Mouse (Mus musculus): ENCODE measurements around the gene Ddx17. TPM values are rescaled to one million over a fixed set of nuclear protein-coding genes. Genes with fewer than 3 reads are reported as not detected.
A peak's percentile ranks its signal among the peaks of the same experiment; 100 is the strongest.

The Ddx17 gene
- total RNA-seq, 2 experiments from 2014 or later, result 322 to 329 TPM

DNA sequence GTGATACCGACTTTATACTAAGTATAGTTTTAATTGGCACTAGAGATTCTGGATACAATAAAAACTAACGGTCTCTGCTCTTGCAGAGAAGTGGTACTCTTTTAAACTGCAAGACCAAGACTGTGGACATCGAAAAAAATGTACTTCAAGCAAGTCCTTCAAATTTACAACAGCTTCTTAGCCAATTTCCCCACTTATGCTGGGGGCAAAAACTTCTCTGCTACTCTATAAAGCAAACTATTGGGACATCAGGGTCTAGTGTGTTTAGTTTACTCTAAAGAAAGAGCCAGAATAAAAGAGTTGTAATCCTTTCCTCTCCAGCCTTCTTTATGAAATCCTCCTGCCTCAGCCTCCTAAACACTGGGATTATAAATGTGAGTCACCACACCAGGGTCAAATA is 2.6 kb downstream of the Ddx17 start:
- DNase-seq (ENCODE audit: low spot score in 2 of 2), result no peak
- Histone ChIP-seq H3K27ac (no peak overlapping the region; the same call in 1 of the 2 replicates), H3K4me3 (peak overlapping the region; percentile 88)
- no peak for TF ChIP-seq CTCF (conservative IDR thresholded peaks at IDR 0.05)

DNA sequence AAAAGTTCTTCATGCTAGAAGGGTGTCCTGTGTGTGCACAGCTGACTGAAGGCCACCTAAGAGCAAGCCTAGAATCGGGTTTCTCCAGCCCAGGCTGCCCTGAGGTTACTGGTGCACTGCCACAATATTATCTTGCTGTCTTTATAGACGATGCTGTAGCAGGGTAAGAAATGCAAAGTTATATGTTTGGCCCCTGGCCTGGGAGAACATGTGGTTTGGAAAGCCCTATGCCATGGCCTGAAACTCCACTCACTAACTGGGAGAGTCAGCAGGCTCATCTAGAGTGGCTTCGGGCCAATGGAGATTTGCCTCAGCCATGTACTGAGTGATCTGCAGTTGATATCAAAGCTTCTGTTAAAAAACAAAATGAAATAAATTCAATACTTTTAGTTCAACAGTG is 12.7 kb downstream of the Ddx17 start:
- Histone ChIP-seq H3K4me3 (no peak overlapping the region), H3K27ac (no peak overlapping the region)
- no peak for DNase-seq (ENCODE audit: low spot score in 2 of 2)
- no peak for TF ChIP-seq CTCF (conservative IDR thresholded peaks at IDR 0.05)

DNA sequence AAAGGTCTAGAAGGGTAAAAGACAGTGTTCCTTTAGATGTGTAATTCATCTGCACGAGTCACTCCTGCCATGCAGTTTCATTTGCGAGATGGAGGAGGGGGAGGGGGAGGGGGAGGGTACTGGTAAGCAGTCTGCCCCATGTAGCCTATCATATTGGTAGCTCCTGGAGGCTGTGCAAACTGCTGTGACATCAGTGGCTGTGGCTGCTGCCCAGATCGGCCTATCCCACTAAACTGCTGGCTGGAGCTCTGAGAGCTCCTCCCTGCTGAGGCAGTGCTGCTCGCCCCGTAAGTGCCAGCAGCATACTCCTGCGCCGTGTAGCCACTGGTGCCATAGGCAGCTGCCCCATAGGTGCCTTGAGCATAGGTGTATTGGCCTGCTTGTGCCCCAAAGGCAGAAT is 16.6 kb downstream of the Ddx17 start:
- H3K4me3 ChIP-seq, result no peak overlapping the region
- DNase-seq (ENCODE audit: low spot score in 2 of 2), result no peak
- H3K27ac ChIP-seq, result no peak overlapping the region
- no peak for TF ChIP-seq CTCF (conservative IDR thresholded peaks at IDR 0.05)

DNA sequence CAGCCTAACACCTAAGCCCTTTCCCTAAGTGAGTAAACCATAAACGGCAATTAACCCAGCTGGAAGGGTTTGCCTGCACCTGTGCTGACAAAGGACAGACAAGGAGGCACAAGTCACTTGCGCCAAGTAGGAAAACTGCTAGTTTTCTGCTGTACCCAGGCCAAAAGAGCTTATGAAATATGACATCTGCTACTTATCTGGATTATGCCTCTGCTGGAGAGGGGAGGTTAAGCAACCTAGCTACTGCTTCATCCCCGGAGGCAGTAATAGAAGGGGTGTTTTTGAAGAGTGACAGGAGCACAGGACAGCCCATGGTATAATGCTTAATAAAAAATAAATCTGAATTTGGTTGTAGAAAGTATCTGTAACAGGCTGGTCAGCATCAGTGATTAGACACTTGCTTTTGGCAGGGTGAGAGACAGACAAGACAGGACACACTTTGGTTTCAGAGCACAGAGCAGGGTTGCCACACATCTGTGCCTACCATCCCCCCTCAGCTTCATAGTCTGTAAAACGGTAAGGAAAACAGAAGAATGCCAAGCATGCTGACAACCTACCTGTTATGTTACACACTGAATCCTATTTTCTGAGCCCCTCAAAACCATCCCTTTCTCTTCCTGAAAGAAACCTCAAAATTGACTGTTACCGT is 18.4 kb downstream of the Ddx17 start:
- no peak overlapping the region for H3K4me3 ChIP-seq
- H3K27ac ChIP-seq, result no peak overlapping the region; the same call in 1 of the 2 replicates
- no peak for DNase-seq (ENCODE audit: low spot score in 2 of 2)
- peak; percentile 55 for TF ChIP-seq CTCF (conservative IDR thresholded peaks at IDR 0.05)

DNA sequence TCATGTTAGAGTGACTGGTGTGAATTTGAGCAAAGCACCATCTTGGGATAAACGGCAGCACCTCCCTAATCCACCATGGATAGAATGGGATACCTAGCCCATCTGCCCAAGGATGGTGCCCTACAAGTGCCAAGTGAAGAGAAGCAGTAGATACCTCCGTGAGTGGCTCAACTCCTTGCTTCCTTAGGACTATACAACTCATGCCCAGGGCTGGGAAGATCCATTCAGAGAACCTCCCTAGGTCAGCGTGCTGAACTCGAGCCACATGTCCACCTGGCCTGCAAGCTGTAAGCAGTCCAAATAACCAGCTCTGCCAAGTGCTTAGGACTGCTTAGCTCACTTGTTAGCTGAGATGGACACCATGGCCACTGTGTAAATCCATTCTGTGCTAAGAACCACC is 19.3 kb downstream of the Ddx17 start:
- no peak for DNase-seq (ENCODE audit: low spot score in 2 of 2)
- Histone ChIP-seq H3K27ac (no peak overlapping the region), H3K4me3 (no peak overlapping the region)
- TF ChIP-seq CTCF (conservative IDR thresholded peaks at IDR 0.05), result no peak

GRCm38 (mm10) chr15:79525979-79526768 is 20.4 kb downstream of the Ddx17 start:
- Histone ChIP-seq H3K4me3 (no peak overlapping the region), H3K27ac (no peak overlapping the region)
- no peak for DNase-seq (ENCODE audit: low spot score in 2 of 2)
- no peak for TF ChIP-seq CTCF (conservative IDR thresholded peaks at IDR 0.05)

GRCm38 (mm10) chr15:79525564-79525963 is 21.0 kb downstream of the Ddx17 start:
- H3K27ac ChIP-seq, result no peak overlapping the region
- no peak overlapping the region for H3K4me3 ChIP-seq
- DNase-seq (ENCODE audit: low spot score in 2 of 2), result no peak
- no peak for TF ChIP-seq CTCF (conservative IDR thresholded peaks at IDR 0.05)

GRCm38 (mm10) chr15:79519400-79520220 is 26.9 kb downstream of the Ddx17 start:
- H3K4me3 ChIP-seq, result no peak overlapping the region
- no peak for TF ChIP-seq CTCF (conservative IDR thresholded peaks at IDR 0.05)
- DNase-seq (ENCODE audit: low spot score in 2 of 2), result no peak
- no peak overlapping the region for H3K27ac ChIP-seq

- TF ChIP-seq CTCF (conservative IDR thresholded peaks at IDR 0.05), result no peak
- Histone ChIP-seq H3K27ac (no peak overlapping the region), H3K4me3 (no peak overlapping the region)
- no peak for DNase-seq (ENCODE audit: low spot score in 2 of 2)
Observed at GRCm38 (mm10) chr15:79518571-79518970, 28.0 kb downstream of the Ddx17 start.

DNA sequence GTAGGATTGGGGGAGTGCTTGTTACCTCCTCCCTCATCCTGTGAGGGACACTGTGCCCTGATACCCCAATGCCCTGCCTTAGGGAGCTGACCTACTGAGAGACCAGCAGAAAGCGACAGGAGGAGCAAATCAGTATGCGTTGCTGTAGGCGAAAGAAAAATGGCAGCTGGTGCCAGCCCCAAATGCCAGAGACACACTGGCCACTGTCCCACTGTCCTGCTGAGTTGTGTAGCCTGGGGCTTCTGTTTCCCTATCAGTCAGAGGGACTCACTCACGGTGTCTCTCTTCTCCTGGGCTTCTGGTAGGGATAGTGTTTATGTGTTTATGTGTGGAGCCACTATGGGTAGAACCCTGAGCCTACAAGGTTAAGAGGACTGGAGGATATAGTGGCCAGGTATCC is 28.8 kb downstream of the Ddx17 start:
- no peak for DNase-seq (ENCODE audit: low spot score in 2 of 2)
- Histone ChIP-seq H3K4me3 (no peak overlapping the region), H3K27ac (no peak overlapping the region)
- TF ChIP-seq CTCF (conservative IDR thresholded peaks at IDR 0.05), result no peak

GRCm38 (mm10) chr15:79516171-79517096 is 30.1 kb downstream of the Ddx17 start, which contains the start of gene Kdelr3:
TSS of gene Kdelr3 (plus strand) at chr15:79516411.
- no peak for DNase-seq (ENCODE audit: low spot score in 2 of 2)
- TF ChIP-seq CTCF (conservative IDR thresholded peaks at IDR 0.05), result no peak
- Histone ChIP-seq H3K27ac (no peak within 1 kb of the TSS), H3K4me3 (peak within 1 kb of the TSS; percentile 57)

GRCm38 (mm10) chr15:79513940-79514339 is 32.6 kb downstream of the Ddx17 start:
- Histone ChIP-seq H3K27ac (no peak overlapping the region), H3K4me3 (no peak overlapping the region)
- no peak for DNase-seq (ENCODE audit: low spot score in 2 of 2)

More at GRCm38 (mm10) chr15:79513940-79514339, 32.6 kb downstream of the Ddx17 start:
- no peak for TF ChIP-seq CTCF (conservative IDR thresholded peaks at IDR 0.05)

All from layer of hippocampus, adult 2 months (tissue).